Mouse (Mus musculus): ENCODE data around the gene Pdlim4. TPM values are rescaled to one million over a fixed set of nuclear protein-coding genes. Genes with fewer than 3 reads are reported as not detected.

Gene Pdlim4
- 120 and 127 TPM in 2 replicates for polyA plus RNA-seq (2014; fragmentation: Nextera tagmentation; extraction: Ambion mirVana)

DNA sequence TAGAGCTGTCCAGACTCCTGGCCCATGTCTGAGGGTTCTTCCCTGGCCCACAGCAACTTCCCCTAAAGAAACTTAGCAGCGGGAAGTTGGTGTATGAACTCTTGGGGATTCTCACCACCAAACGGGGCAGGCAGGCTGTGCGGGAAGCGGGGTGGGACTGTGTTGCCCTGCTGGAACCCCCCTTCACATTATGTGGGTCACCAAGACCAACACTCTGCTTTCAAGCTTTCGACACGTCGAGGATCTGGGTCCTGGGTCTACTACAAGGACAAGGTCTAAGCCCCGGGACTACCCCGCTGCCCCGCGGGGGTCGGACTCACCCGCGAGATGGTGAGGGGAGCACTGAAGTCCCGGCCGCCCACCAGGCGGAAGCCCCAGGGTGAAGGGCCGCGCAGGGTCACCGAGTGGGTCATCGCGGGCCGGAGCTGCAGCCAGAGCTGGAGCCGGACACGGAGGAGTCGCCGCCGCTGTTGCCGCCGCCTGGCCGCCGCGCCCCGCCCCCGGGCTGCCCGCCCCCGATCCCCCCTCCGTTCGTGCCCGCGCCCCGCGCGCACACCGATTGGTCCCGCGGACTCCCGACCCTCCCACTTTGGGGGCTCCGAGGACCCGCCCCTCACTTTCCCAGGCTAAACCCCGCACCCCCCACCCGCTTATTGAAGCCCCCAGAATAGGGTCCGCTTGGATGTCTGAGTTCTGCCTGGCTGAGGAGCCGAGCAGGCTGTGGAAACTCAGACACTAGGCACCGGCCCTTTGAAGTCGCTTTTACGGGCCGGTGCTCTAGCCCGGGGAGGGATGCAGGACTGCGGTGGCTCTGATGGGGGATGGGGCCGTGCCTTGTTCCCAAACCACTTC is at the start of gene Pdlim4:
Gene Pdlim4, minus strand, starts transcription at position 495 of the 852 bp plus-strand sequence.
- Histone ChIP-seq H3K4me3 (ENCODE audit: low read depth, low read length) (peak within 1 kb of the TSS; percentile 64), H3K9me3 (replicated peaks; ENCODE audit: control insufficient read depth, low read length) (no peaks in the 10 kb centered on the region), H3K4me1 (ENCODE audit: control insufficient read depth, insufficient read depth, low read length) (peaks cover 4% of the 10 kb centered on the region), H3K4me2 (ENCODE audit: low read depth, low read length) (peak within 1 kb of the TSS; percentile 84), H3K27ac (replicated peaks; ENCODE audit: low read depth, low read length) (peak within 1 kb of the TSS; percentile 65), H3K27me3 (ENCODE audit: control insufficient read depth, insufficient read depth, low read length) (no peaks in the 10 kb centered on the region), H3K36me3 (replicated peaks; ENCODE audit: control insufficient read depth, insufficient read depth, low read depth, low read length) (no peaks in the 10 kb centered on the region), H3K9ac (replicated peaks; ENCODE audit: low read length) (peak within 1 kb of the TSS; percentile 86)
- DNase-seq (ENCODE audit: low spot score) (peak; percentile 83), ATAC-seq (replicated peaks; ENCODE audit: insufficient number of reproducible peaks, low FRiP score, low TSS enrichment, low read depth) (peak; percentile 74)
- under 1% methylated on average over 47 of the region's 61 CpGs for WGBS

DNA sequence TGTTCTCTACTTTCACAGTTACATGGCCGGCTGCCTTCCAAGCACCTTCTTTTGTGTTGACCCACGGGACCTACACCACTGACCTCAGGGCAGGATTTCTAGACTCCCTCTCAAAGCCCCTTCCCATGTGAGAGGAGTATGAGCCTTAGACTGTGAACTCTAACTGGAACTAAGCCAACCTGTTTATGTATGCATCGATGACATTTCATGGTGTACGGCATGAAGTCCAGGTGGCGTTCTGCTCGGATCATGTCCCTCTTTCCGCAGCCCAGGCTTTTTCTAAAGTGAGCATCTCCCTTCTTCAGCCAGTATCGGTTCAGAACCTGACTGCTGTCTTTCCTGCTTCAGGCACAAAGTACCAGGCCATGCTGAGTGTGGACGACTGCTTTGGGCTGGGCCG is 48.3 kb upstream of the Pdlim4 start:
- Histone ChIP-seq H3K9ac (replicated peaks; ENCODE audit: low read length) (no peak overlapping the region), H3K27me3 (ENCODE audit: control insufficient read depth, insufficient read depth, low read length) (no peaks in the 10 kb centered on the region), H3K36me3 (replicated peaks; ENCODE audit: control insufficient read depth, insufficient read depth, low read depth, low read length) (no peaks in the 10 kb centered on the region), H3K4me2 (ENCODE audit: low read depth, low read length) (no peak overlapping the region), H3K27ac (replicated peaks; ENCODE audit: low read depth, low read length) (no peak overlapping the region), H3K4me3 (ENCODE audit: low read depth, low read length) (no peak overlapping the region), H3K9me3 (replicated peaks; ENCODE audit: control insufficient read depth, low read length) (no peaks in the 10 kb centered on the region), H3K4me1 (ENCODE audit: control insufficient read depth, insufficient read depth, low read length) (0 out of 2 replicates have a peak, but pooled peaks cover 5% of the 10 kb centered on the region)
- DNase-seq (ENCODE audit: low spot score) = no peak
- ATAC-seq (replicated peaks; ENCODE audit: insufficient number of reproducible peaks, low FRiP score, low TSS enrichment, low read depth) = no peak
- 93% methylated on average over 10 of the region's 10 CpGs for WGBS

DNA sequence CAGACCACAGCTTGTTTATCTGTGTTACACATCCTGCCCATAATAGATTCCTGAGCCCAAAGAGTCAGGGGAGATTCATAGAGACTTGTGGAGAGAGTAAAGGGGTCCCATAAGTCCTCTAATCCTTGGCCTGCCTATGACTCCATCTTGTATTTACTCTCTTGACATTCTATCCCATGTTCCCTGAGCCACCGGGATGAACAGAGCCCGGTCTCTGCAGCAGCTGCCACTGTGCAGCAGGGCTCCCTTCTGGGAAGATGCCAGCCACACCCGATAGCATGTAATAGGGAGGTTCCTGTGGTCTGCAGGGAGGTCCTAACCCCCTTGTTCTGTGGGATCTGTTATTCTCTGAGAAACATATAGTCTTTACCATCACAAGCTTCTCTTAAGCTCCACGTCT is 47.6 kb upstream of the Pdlim4 start:
- WGBS = 83% methylated on average over 4 of the region's 4 CpGs
- Histone ChIP-seq H3K4me2 (ENCODE audit: low read depth, low read length) (no peak overlapping the region), H3K9ac (replicated peaks; ENCODE audit: low read length) (no peak overlapping the region), H3K36me3 (replicated peaks; ENCODE audit: control insufficient read depth, insufficient read depth, low read depth, low read length) (no peaks in the 10 kb centered on the region), H3K27ac (replicated peaks; ENCODE audit: low read depth, low read length) (no peak overlapping the region), H3K27me3 (ENCODE audit: control insufficient read depth, insufficient read depth, low read length) (no peaks in the 10 kb centered on the region), H3K9me3 (replicated peaks; ENCODE audit: control insufficient read depth, low read length) (no peaks in the 10 kb centered on the region), H3K4me1 (ENCODE audit: control insufficient read depth, insufficient read depth, low read length) (0 out of 2 replicates have a peak, but pooled peaks cover 5% of the 10 kb centered on the region), H3K4me3 (ENCODE audit: low read depth, low read length) (no peak overlapping the region)
- ATAC-seq (replicated peaks; ENCODE audit: insufficient number of reproducible peaks, low FRiP score, low TSS enrichment, low read depth) = no peak
- no peak for DNase-seq (ENCODE audit: low spot score)

DNA sequence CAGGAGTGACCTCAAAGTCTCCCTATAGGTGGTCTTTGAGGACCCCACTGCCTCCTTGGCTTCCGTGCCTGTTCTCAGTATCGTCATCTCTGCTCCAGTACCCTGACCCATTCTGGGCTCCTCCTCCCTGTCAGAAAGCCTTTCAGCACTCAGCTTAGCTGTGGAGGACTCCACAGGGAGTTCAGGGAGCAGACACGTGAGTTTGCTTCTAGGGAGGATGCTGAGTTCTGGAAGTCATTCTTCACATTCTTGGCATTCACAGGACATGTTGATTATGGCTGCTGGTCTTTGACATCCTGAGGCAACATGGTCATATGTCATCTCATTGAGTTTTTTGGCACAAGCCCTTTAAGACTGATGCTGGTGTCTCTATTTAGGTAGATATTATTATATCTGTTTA is 47.1 kb upstream of the Pdlim4 start:
- no peaks in the 10 kb centered on the region for H3K9me3 ChIP-seq (replicated peaks; ENCODE audit: control insufficient read depth, low read length)
- 41% methylated on average over 3 of the region's 3 CpGs for WGBS
- no peaks in the 10 kb centered on the region for H3K36me3 ChIP-seq (replicated peaks; ENCODE audit: control insufficient read depth, insufficient read depth, low read depth, low read length)
- ATAC-seq (replicated peaks; ENCODE audit: insufficient number of reproducible peaks, low FRiP score, low TSS enrichment, low read depth) = no peak
- DNase-seq (ENCODE audit: low spot score) = no peak
- H3K4me3 ChIP-seq (ENCODE audit: low read depth, low read length) = no peak overlapping the region
- no peaks in the 10 kb centered on the region for H3K27me3 ChIP-seq (ENCODE audit: control insufficient read depth, insufficient read depth, low read length)
- no peak overlapping the region for H3K9ac ChIP-seq (replicated peaks; ENCODE audit: low read length)
- no peak overlapping the region for H3K4me2 ChIP-seq (ENCODE audit: low read depth, low read length)
- H3K4me1 ChIP-seq (ENCODE audit: control insufficient read depth, insufficient read depth, low read length) = 0 out of 2 replicates have a peak, but pooled peaks cover 5% of the 10 kb centered on the region
- H3K27ac ChIP-seq (replicated peaks; ENCODE audit: low read depth, low read length) = no peak overlapping the region

DNA sequence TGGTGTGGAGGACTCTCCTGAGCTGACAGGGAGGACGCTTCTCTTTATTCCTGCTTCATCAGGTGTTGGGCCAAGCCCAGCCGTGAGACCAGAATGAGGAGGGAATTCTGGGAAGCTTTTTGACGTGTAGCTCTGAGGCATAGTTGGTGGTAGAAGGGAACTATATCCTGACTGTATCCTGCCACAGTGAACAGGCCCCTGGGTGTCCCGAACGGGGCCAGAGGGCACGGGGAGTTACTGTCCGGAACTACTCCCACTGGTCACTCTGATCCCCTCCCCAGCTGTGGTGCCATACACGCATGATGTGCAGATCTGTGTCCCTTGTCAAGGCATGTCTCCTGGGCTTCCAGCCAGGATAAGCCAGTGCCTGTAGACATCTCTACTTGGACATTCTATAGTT is 46.5 kb upstream of the Pdlim4 start:
- WGBS = 86% methylated on average over 8 of the region's 8 CpGs
- Histone ChIP-seq H3K4me3 (ENCODE audit: low read depth, low read length) (no peak overlapping the region), H3K27ac (replicated peaks; ENCODE audit: low read depth, low read length) (no peak overlapping the region), H3K36me3 (replicated peaks; ENCODE audit: control insufficient read depth, insufficient read depth, low read depth, low read length) (no peaks in the 10 kb centered on the region), H3K4me1 (ENCODE audit: control insufficient read depth, insufficient read depth, low read length) (0 out of 2 replicates have a peak, but pooled peaks cover 5% of the 10 kb centered on the region), H3K9me3 (replicated peaks; ENCODE audit: control insufficient read depth, low read length) (no peaks in the 10 kb centered on the region), H3K9ac (replicated peaks; ENCODE audit: low read length) (no peak overlapping the region), H3K27me3 (ENCODE audit: control insufficient read depth, insufficient read depth, low read length) (no peaks in the 10 kb centered on the region), H3K4me2 (ENCODE audit: low read depth, low read length) (no peak overlapping the region)
- ATAC-seq (replicated peaks; ENCODE audit: insufficient number of reproducible peaks, low FRiP score, low TSS enrichment, low read depth) (no peak), DNase-seq (ENCODE audit: low spot score) (no peak)

DNA sequence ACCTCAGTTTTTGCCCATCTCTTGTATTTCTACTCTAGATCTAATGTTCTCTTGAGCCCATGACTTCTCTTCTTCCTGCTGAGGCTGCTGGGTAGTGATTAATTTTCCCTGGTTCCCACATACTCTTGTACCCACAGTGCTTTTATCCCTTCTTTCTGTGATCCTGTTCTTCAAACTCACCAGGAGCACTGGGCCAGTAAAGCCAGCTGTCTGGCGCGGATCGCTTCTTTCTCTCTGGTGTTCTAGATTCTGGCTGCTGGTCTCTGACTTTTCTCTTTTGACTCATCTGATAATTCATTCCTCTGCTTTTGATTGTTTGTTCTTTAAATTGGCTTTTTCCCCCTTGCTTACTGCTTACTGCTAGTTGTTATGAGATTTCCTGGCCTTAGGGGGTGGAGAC is 45.9 kb upstream of the Pdlim4 start:
- no peaks in the 10 kb centered on the region for H3K27me3 ChIP-seq (ENCODE audit: control insufficient read depth, insufficient read depth, low read length)
- 0 out of 2 replicates have a peak, but pooled peaks cover 5% of the 10 kb centered on the region for H3K4me1 ChIP-seq (ENCODE audit: control insufficient read depth, insufficient read depth, low read length)
- 91% methylated on average over 3 of the region's 3 CpGs for WGBS
- no peaks in the 10 kb centered on the region for H3K36me3 ChIP-seq (replicated peaks; ENCODE audit: control insufficient read depth, insufficient read depth, low read depth, low read length)
- no peak overlapping the region for H3K27ac ChIP-seq (replicated peaks; ENCODE audit: low read depth, low read length)
- no peak overlapping the region for H3K9ac ChIP-seq (replicated peaks; ENCODE audit: low read length)
- no peak overlapping the region for H3K4me3 ChIP-seq (ENCODE audit: low read depth, low read length)
- no peaks in the 10 kb centered on the region for H3K9me3 ChIP-seq (replicated peaks; ENCODE audit: control insufficient read depth, low read length)
- ATAC-seq (replicated peaks; ENCODE audit: insufficient number of reproducible peaks, low FRiP score, low TSS enrichment, low read depth) (no peak), DNase-seq (ENCODE audit: low spot score) (no peak)
- no peak overlapping the region for H3K4me2 ChIP-seq (ENCODE audit: low read depth, low read length)

DNA sequence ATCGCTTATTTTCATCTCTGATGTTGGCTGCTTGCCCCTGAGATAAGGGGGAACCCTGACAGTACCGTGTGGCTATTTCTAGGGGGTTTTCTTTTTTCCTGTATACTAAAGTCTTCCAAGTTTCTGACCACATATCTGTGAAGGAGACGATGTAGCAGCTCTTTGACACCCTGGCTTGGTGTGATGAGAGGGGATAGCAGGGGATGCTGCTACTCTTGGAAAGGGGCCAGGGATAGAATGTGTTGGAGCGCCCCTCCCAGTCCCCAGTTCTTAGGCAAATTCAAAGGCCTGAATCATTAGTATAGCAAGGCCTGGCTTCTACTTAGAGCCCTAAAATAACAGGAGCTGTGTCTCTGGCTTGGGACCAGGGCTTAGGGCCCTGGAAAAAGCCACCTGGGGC is 44.5 kb upstream of the Pdlim4 start:
- Histone ChIP-seq H3K27me3 (ENCODE audit: control insufficient read depth, insufficient read depth, low read length) (no peaks in the 10 kb centered on the region), H3K36me3 (replicated peaks; ENCODE audit: control insufficient read depth, insufficient read depth, low read depth, low read length) (no peaks in the 10 kb centered on the region), H3K4me2 (ENCODE audit: low read depth, low read length) (0 out of 2 replicates have a peak overlapping the region, but pooled peaks have one; percentile 1), H3K4me1 (ENCODE audit: control insufficient read depth, insufficient read depth, low read length) (0 out of 2 replicates have a peak, but pooled peaks cover 5% of the 10 kb centered on the region), H3K4me3 (ENCODE audit: low read depth, low read length) (no peak overlapping the region), H3K9me3 (replicated peaks; ENCODE audit: control insufficient read depth, low read length) (no peaks in the 10 kb centered on the region), H3K9ac (replicated peaks; ENCODE audit: low read length) (no peak overlapping the region; the same call in 1 of the 2 replicates), H3K27ac (replicated peaks; ENCODE audit: low read depth, low read length) (peak overlapping the region; percentile 6)
- 42% methylated on average over 4 of the region's 4 CpGs for WGBS
- no peak for DNase-seq (ENCODE audit: low spot score)
- no peak for ATAC-seq (replicated peaks; ENCODE audit: insufficient number of reproducible peaks, low FRiP score, low TSS enrichment, low read depth)

DNA sequence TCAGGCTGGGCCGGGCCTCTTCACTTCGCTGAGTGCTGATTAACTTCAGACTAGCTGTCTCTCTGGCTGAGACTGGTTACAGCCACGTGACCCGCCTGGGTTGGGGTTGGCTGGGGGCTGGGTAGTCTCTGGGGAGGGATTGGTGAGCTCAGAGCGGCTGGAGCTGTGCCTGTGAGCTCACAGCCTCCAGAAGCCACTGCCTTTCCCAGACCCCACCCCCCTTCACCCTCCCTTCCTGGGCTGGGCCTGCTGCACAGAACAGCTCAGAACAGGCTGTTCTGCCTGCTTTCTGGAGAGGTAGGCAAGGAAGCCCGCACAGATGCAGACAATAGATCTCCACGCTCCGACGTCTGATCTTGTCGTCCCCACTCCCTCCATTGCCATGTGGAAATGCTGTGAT is 44.1 kb upstream of the Pdlim4 start:
- Histone ChIP-seq H3K27ac (replicated peaks; ENCODE audit: low read depth, low read length) (peak overlapping the region; percentile 6), H3K4me2 (ENCODE audit: low read depth, low read length) (0 out of 2 replicates have a peak overlapping the region, but pooled peaks have one; percentile 1), H3K36me3 (replicated peaks; ENCODE audit: control insufficient read depth, insufficient read depth, low read depth, low read length) (no peaks in the 10 kb centered on the region), H3K4me1 (ENCODE audit: control insufficient read depth, insufficient read depth, low read length) (0 out of 2 replicates have a peak, but pooled peaks cover 5% of the 10 kb centered on the region), H3K27me3 (ENCODE audit: control insufficient read depth, insufficient read depth, low read length) (no peaks in the 10 kb centered on the region), H3K9me3 (replicated peaks; ENCODE audit: control insufficient read depth, low read length) (no peaks in the 10 kb centered on the region), H3K4me3 (ENCODE audit: low read depth, low read length) (no peak overlapping the region), H3K9ac (replicated peaks; ENCODE audit: low read length) (peak overlapping the region; percentile 23)
- WGBS = under 1% methylated on average over 10 of the region's 10 CpGs
- DNase-seq (ENCODE audit: low spot score) = peak; percentile 96
- ATAC-seq (replicated peaks; ENCODE audit: insufficient number of reproducible peaks, low FRiP score, low TSS enrichment, low read depth) = peak; percentile 99
